Mouse (Mus musculus): ENCODE measurements at regions not wholly inside any gene's neighbourhood (a gene's known extent, or its start where the extent isn't known, plus 50 kb on each side); places are given as distances from the start of the nearest gene placed in this dataset.
"Not testable (repeated sequence)": the region's sequence is repeated elsewhere in the genome, so short reads cannot be mapped to it uniquely, and the experiment has no call there.

GRCm38 (mm10) chr13:12940911-12941310 lies 64.3 kb downstream of the Prl2c2 start:
- in situ Hi-C loops (cut with MboI, MseI), result not testable (repeated sequence)

GRCm38 (mm10) chr13:12935103-12935502 lies 70.1 kb downstream of the Prl2c2 start:
- in situ Hi-C loops (cut with MboI, MseI), result loop anchor here (10.0 kb wide), 1 partner anchor 50 kb away; no protein-coding TSS in a partner anchor

GRCm38 (mm10) chr13:12931907-12932617 lies 73.1 kb downstream of the Prl2c2 start:
- in situ Hi-C loops (cut with MboI, MseI), result loop anchor here (10.0 kb wide), 1 partner anchor 53 kb away; no protein-coding TSS in a partner anchor

- in situ Hi-C loops (cut with MboI, MseI), result loop anchor here (10.0 kb wide), 1 partner anchor 54 kb away; no protein-coding TSS in a partner anchor
Measured at GRCm38 (mm10) chr13:12930566-12930965, 74.6 kb downstream of the Prl2c2 start.

- in situ Hi-C loops (cut with MboI, MseI), result loop anchor here (5.0 to 10.0 kb wide), 3 partner anchors 32 to 183 kb away; no protein-coding TSS in a partner anchor
Measured at GRCm38 (mm10) chr13:12929806-12930205, 75.4 kb downstream of the Prl2c2 start.

- in situ Hi-C loops (cut with MboI, MseI), result loop anchor here (5.0 kb wide), 2 partner anchors 35 to 180 kb away; no protein-coding TSS in a partner anchor
Measured at GRCm38 (mm10) chr13:12927587-12928345, 77.4 kb downstream of the Prl2c2 start.

- in situ Hi-C loops (cut with MboI, MseI), result loop anchor here (5.0 kb wide), 2 partner anchors 37 to 178 kb away; no protein-coding TSS in a partner anchor
Measured at GRCm38 (mm10) chr13:12925604-12926003, 79.6 kb downstream of the Prl2c2 start.

- in situ Hi-C loops (cut with MboI, MseI), result loop anchor here (5.0 kb wide), 1 partner anchor 309 kb away; no protein-coding TSS in a partner anchor
Measured at GRCm38 (mm10) chr13:12912902-12913301, 92.3 kb downstream of the Prl2c2 start.

GRCm38 (mm10) chr13:12906151-12906550 lies 99.0 kb downstream of the Prl2c2 start:
- in situ Hi-C loops (cut with MboI, MseI), result no loop called here

- in situ Hi-C loops (cut with MboI, MseI), result not testable (repeated sequence)
Measured at GRCm38 (mm10) chr13:12889631-12890030, 89.8 kb upstream of the Prl2c3 start.

- in situ Hi-C loops (cut with MboI, MseI), result not testable (repeated sequence)
Measured at GRCm38 (mm10) chr13:12879506-12879905, 79.6 kb upstream of the Prl2c3 start.

GRCm38 (mm10) chr13:12864946-12865345 lies 65.1 kb upstream of the Prl2c3 start:
- in situ Hi-C loops (cut with MboI, MseI), result not testable (repeated sequence)

GRCm38 (mm10) chr13:12864263-12864662 lies 64.4 kb upstream of the Prl2c3 start:
- in situ Hi-C loops (cut with MboI, MseI), result no loop called here

GRCm38 (mm10) chr13:12863542-12863941 lies 63.7 kb upstream of the Prl2c3 start:
- in situ Hi-C loops (cut with MboI, MseI), result not testable (repeated sequence)

GRCm38 (mm10) chr13:12860954-12861353 lies 61.1 kb upstream of the Prl2c3 start:
- in situ Hi-C loops (cut with MboI, MseI), result not testable (repeated sequence)

- in situ Hi-C loops (cut with MboI, MseI), result loop anchor here (5.0 kb wide), 1 partner anchor 217 kb away; no protein-coding TSS in a partner anchor
Measured at GRCm38 (mm10) chr13:12859930-12860329, 60.1 kb upstream of the Prl2c3 start.
